Mouse (Mus musculus): Measurements from ENCODE around the gene Gm13275.

The Gm13275 gene

DNA sequence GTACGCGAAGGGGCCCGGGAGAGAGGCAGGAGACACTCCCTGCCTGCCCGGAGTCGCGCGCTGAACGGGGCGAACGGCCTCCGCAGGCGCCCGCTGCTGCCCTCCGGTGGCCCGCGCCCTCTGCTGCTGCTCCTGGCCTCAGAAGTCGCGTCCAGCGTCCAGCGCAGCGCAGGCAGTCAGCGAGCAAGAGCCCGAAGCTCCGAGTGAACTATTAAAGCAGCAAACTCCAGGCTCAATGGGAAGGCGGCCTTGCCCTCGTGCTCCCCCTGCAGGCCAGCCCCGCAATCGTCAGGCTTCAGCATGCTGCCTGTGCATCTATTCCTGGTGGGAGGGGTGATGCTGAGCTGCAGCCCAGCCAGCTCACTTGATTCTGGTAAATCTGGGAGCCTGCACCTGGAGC lies 2.8 kb downstream of the Gm13275 start, which contains the start of gene Gm13279:
Gene Gm13279, plus strand, starts transcription at position 301 of the 400 bp plus-strand sequence.
- no CpG with 5 or more reads among the region's 28 CpGs for WGBS

GRCm38 (mm10) chr4:88799365-88799764 lies 5.1 kb downstream of the Gm13275 start, which contains the start of gene Gm13285:
Gm13285 (plus strand) TSS chr4:88799665.
- 19% methylated on average over 6 of the region's 7 CpGs for WGBS

- WGBS, result no CpG with 5 or more reads among the region's 29 CpGs
Observed at GRCm38 (mm10) chr4:88802954-88803353, 8.7 kb downstream of the Gm13275 start, which contains the start of gene Gm13287. Gm13287 (plus strand) TSS chr4:88803254.

DNA sequence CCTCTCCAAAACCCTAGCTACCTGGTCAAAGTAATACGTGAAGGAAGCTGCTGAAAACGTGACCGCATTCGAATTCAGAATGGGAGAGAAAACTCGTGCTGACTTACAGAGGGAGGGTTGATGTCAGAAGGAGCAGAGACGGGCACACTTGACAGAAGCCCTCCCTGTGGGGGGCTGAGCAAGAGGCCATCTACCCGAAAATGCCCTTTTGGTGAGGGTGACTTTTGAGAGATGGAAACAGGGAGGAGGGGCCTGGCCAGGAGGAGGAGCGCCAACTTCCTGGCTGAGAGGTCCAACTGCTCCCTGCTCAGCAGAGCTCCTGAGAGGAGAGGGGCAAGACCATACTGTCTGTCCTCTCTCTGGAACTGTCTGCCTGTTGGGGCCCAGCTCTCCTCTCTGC lies 10.9 kb downstream of the Gm13275 start, which contains the start of gene Gm13288:
Gene Gm13288, plus strand, starts transcription at position 301 of the 400 bp plus-strand sequence.
- WGBS, result no CpG with 5 or more reads among the region's 8 CpGs

- 0% methylated on average over 13 of the region's 34 CpGs for WGBS
Observed at GRCm38 (mm10) chr4:88805761-88806160, 11.5 kb downstream of the Gm13275 start.

DNA sequence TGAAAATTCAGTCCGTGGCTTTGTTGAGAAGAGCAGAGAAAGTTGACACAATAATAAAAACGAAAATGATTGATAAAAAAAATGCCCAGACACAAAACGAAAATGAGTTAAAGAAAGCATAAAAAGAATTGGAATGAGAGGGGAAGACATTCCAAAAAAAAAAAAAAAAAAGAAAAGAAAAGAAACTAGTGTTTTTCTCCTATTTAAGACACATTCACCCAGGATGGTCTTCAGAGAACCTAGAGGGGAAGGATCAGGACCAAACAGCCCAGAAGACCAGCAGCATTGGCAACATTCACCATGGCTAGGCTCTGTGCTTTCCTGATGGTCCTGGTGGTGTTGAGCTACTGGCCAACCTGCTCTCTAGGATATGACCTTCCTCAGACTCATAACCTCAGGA lies 21.6 kb downstream of the Gm13275 start, which contains the start of gene Ifna7:
Gene Ifna7, plus strand, starts transcription at position 301 of the 400 bp plus-strand sequence.
- 64% methylated on average over 3 of the region's 3 CpGs for WGBS

DNA sequence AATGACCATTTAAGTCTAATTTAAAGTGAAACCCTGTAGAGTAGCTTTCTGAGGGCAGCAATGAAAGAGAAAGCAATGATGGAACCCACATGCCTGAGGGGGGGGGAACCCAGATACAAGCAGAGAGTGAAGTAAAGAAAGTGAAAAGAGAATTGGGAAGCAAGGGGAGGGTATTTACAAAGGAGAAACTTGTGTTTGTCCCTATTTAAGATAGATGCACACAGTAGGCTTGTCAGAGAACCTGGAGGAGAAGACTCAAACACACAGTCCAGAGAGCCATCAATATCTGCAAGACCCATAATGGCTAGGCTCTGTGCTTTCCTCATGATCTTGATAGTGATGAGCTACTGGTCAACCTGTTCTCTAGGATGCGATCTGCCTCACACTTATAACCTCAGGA lies 25.4 kb downstream of the Gm13275 start, which contains the start of gene Ifna11:
Gene Ifna11, plus strand, starts transcription at position 301 of the 400 bp plus-strand sequence.
- WGBS, result 90% methylated on average over 1 of the region's 1 CpGs

DNA sequence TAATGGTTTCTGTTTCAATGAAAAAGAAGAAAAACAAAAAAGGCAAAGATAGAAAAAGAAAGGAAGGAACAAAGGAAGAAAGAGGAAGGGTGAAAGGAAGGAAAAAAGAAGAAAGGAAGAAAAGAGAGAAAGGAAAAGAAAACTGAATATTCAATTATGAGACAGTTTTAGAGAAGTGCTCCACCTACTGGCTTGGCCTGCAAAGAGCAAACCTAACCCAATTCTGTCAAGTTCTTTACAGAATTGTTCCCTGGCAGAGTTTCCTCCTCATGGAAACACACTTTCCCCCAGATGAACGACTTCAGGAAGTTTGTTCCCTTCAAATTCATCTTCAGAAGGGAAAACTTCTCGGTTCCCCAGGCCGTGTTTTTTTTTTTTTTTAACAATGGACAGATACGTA lies 28.7 kb downstream of the Gm13275 start:
- WGBS, result 21% methylated on average over 4 of the region's 4 CpGs

GRCm38 (mm10) chr4:88827116-88827515 lies 32.8 kb downstream of the Gm13275 start, which contains the start of gene Ifna6:
Ifna6 (plus strand) TSS chr4:88827416.

GRCm38 (mm10) chr4:88830523-88830922 lies 36.2 kb downstream of the Gm13275 start:
- 21% methylated on average over 4 of the region's 4 CpGs for whole genome bisulfite sequencing

- 88% methylated on average over 1 of the region's 1 CpGs for WGBS
Observed at GRCm38 (mm10) chr4:88835225-88835624, 40.9 kb downstream of the Gm13275 start, which contains the start of gene Ifna5. Ifna5 (plus strand) TSS chr4:88835525.

GRCm38 (mm10) chr4:88838828-88839227 lies 44.5 kb downstream of the Gm13275 start:
- 38% methylated on average over 3 of the region's 3 CpGs for WGBS

GRCm38 (mm10) chr4:88840058-88840457 lies 45.8 kb downstream of the Gm13275 start:
- 65% methylated on average over 3 of the region's 3 CpGs for WGBS

DNA sequence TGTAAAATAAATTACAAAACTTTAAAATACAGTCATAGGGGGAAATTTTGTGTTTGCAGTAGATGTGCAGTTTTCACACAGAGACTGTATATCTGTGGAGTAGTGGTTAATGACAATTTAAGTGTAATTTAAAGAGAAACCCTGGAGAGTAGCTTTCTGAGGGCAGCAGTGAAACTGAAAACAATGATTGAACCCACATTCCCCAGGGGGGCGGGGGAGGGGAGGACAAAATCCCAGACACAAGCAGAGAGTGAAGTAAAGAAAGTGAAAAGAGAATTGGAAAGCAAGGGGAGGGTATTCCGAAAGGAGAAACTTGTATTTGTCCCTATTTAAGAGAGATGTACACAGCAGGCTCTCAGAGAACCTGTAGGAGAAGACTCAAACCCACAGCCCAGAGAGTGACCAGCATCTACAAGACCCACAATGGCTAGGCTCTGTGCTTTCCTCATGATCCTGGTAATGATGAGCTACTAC lies 47.2 kb downstream of the Gm13275 start, which contains the start of gene Ifna4:
Gene Ifna4, plus strand, starts transcription at position 424 of the 474 bp plus-strand sequence.
- WGBS, result 76% methylated on average over 2 of the region's 2 CpGs

Measured in cerebral cortex, adult 2 months (tissue).